Mouse (Mus musculus) T-cell, adult 2 months (primary cell): ENCODE measurements around the gene Nup214.

Experiments used
- DNase-seq: peaks from one replicate; pipeline ENCODE4 v3.0.0; 2022; ENCODE audit warnings: low spot score

The Nup214 gene

DNA sequence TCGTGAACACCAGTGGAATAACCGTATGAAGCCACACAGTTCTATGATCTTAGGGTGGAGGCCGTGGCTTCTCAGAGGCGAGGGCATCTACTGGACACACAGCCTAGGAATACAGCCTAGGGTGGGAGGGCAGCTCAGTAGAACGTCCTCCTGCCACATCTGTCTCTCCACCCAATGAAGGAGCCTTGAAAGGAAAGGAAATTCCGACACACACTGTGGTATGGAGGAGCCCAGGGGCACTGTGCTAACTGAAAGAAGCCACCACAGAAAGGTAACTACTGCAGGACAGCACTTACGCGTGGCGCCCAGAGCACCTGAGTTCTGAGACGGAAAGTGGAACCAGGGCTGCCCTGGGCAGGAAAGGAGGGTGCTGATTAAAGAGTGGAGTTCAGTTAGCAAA, 96.5 kb downstream of the Nup214 start:
- no peak for DNase-seq

DNA sequence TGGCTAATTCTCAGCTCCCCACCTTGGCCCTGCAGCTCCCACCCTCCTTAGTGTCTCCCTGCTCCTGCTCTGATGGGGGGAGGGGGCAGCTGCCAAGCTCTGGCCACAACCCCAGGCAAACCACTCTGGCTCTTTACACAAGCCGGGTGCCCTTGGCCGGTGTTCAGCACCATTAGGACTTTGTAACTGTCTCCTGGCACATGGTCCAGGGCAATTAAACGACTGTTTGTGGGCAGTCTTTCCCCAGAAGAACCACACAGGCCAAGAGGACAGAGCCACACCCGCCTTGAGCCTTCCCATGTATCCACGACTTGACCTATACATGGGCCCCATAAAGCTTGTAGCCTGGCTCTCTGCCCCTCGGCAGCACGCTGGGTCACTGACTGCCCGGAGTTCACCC, 100.2 kb downstream of the Nup214 start:
- no peak for DNase-seq

DNA sequence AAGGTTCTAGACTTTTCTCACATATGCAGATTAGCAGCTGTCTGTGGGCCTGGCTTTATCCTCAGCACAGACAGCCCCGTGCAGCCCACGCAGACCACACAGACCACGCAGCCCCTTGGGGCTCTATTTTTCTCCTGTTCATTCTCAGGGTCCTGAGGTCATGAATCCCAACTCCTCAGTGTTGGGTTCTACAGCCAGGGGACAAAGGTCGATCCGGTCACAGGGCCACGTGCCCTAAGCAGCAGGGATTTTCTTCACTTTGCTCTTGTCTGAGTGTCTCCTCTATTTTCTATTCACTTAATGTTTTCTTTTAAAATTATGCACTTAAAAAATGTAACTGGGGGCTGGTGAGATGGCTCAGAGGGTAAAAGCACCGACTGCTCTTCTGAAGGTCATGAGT, 101.1 kb downstream of the Nup214 start:
- no peak for DNase-seq

DNA sequence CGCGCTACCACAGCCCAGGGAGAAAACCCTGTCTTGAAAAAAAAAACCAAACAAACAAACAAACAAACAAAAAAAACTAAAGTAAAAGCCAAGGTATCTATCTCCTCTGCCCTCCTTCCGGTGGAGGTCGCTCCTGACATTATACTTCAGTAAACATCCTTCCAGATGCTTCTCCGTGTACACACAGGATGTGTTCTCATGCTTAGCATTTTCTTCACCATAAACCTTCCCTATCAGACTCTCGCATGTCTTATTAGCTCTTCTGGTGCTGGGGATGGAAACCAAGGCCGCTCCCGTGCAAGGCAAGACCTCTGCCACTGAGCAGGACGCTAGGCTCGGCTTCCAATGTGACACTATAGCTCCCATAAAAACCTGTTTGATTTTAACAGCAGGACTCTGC, 103.5 kb downstream of the Nup214 start:
- DNase-seq, result peak; percentile 59

DNA sequence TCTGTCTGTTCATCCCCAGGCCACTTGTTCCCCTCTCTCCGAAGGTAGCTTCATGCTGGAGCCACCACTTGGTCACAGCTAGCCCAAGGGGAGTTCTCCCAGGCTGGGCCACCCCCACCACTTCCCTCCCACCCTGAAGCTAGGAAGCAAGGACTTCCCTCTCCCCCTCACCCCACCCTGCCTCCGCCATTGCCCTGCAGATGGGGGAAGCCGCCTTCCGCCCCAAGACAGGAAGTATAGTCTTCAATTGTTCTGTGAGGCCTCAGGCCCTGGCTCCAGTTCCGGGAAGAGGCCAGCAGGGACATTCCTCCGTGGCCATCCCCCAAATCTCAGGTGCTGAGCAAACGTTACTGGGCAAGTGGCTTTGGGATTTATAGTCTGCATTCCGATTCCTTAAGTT, 104.3 kb downstream of the Nup214 start:
- peak; percentile 69 for DNase-seq

DNA sequence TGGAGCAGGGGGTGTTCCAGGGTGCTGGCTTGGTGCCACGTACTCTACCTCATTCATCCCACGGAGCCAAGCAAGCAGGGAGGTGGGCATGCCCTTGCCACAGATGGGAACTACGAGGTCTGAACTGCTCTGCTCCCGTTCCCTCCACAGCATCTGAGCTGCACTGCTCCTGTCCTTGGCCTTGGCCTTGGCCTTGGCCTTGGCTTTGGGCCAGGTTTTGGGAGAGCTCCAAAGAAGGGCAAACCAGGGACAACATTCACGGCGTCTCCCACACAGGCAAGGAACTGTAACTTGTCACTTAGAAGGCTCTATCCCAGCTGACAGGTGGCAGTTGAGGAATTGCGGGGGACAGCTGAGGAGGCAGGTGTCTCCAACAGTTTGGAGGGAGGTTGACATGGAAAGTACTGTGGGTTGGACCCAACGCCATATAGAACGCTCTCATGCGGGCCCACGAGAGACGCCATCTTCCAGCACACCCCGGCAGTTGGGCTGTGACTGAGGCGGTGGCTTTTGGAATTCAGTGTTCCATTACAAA, 105.0 kb downstream of the Nup214 start:
- DNase-seq, result no peak

DNA sequence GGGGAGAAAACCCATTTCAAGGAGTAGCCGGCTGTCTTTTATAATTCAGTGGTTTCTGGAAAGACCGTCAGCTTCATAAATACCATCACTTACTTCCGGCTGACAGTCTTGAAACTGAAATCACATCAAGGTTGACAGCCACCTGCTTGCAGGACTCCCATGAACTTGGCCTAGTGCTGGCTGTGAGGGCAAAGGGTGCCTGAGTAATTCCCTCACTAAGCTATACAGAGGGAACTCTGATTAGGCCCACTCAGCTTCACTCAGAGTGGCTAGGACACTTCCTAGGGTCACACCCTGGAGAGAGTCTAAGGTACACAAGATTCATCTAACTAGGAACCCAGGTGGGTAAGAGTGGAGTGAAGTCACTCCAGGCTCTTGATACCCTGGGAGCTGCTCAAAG, 106.4 kb downstream of the Nup214 start:
- DNase-seq, result no peak

- no peak for DNase-seq
These were observed 107.2 kb downstream of the Nup214 start for GRCm38 (mm10) chr2:32081296-32081929.

GRCm38 (mm10) chr2:32082229-32082628, 108.0 kb downstream of the Nup214 start:
- DNase-seq, result no peak

DNA sequence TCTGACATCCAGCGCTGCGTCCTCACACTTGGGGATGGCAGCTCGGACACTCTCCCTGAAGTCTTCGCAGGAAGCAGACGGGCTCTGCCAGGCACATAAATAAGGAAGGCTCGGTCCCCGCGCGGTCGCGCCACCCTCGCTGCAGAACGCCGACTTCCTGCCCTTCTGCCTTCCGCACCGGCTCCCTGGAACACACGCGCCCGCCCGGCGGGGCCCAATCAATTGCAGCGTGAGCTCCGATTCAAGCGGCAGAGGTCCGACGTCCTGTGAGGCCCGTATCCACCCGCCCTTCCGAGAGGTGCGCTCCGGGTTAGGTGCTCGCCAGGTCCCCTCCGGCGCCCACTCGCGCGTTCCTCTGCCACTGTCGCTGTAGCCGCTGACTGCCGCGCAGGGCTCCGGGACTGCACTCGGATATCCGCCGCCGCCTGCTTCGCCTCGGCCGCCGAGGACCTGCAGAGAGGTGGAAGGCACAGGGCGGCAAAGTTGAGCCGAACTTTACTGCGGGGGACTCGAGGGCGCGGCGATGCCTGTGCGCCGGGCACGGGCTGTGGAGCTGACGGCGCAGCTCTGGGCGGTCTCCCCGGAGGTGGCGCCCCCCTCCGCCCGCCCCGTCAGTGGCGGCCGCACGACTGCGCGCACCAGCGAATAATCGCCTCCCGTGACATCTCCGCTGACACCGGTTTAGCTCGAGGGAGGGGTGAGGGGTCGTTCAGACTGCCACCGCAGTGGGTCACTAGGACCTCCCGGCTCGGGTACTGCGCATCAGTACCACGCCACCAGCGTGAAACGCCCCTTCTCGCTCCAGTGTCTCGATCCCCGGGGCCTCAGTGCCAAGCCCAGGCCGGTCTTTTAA, 109.1 kb downstream of the Nup214 start:
- peak; percentile 78 for DNase-seq

DNA sequence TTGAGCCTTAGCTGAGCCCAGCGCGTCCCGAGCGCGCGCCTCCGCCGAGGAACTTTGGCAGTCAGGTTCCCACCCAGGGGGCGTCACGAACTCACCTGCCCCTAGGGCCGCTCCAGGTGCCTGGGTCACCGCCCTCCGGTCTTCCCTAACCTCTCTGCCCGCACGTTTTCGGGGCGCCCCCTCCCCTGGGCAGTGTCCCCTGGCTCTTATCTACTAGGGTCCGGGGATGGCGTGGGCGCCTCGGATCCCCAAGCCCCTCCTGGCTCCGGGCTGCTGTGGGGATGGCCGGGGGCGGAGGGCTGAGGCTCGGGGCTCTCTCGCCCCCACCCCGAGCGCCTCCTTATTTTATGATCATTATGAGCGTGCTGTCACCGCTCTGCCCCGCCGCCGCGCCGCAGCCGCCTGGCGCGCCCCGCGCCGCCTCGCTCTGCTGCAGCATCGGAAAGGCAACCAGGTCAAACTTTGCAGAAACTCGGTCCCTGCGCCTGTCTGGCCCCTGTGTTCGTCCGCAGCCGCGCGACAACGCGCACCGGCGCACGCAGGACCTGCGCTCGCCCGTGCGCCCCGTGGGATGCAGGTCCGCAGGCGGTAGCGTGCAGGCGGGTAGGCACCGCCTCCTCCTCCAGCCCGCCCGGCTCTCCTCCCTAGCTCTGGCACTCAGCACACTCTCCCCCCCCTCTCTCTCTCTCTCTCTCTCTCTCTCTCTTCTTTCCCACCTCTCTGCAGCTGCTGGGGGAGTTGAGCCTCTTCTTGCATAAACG, 110.1 kb downstream of the Nup214 start, which contains the start of gene Fam78a:
Gene Fam78a, minus strand, starts transcription at position 747 of the 761 bp plus-strand sequence.
- DNase-seq, result no peak

DNA sequence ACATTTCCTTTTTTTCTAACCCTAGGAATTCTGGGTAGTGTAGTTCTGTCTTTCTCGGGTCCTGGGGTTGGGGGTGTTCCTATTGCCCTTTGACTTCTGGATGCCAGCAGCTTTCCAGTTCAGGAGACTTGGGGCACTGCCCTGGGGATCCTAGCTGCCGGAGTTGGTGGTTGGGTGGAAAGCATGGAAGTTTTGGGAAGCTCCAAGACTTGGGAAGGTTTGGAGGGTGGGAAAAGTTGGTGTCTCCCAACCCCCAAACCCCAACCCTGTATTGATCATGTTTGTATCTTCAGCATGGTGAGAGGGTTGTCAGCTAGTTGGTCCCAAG, 110.6 kb downstream of the Nup214 start:
- DNase-seq, result no peak

DNA sequence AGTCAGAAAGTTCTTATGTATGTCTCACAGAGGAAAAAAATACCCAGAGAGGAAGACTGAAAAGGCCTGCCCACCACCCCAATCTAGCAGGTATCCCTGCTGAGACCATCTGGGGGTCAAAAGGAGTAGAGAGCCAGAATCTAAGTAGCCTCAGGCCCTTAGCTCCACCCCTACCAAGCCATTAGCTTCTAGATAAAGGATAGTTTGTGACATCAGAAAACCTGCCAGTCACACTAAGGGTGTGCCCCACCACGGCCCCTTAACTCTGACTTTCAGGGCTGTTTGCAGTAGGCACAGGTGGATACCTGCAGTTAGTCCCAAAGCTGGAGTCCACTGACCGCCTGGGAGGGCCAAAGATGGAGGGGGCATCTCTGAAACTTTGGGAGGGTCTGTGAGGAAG, 111.0 kb downstream of the Nup214 start:
- no peak for DNase-seq

DNA sequence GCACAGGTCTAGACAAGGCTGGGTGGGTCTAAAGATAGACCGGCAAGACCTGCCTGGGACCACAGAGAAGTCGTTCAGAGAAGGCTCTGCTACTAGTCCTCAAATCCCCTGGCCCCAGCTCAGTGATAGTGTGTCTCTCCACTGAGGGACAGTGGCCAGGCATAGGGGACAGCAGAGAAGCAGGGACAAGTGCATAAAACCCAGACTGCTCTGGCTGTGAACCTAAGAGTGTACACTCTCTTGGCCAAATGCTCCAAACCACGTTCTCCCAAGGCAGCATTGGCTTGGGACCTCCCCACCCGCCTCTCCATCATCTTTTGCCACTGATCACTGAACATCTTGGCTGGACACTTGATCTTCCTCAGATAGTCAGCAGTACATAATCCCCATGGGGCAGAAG, 113.4 kb downstream of the Nup214 start:
- no peak for DNase-seq

DNA sequence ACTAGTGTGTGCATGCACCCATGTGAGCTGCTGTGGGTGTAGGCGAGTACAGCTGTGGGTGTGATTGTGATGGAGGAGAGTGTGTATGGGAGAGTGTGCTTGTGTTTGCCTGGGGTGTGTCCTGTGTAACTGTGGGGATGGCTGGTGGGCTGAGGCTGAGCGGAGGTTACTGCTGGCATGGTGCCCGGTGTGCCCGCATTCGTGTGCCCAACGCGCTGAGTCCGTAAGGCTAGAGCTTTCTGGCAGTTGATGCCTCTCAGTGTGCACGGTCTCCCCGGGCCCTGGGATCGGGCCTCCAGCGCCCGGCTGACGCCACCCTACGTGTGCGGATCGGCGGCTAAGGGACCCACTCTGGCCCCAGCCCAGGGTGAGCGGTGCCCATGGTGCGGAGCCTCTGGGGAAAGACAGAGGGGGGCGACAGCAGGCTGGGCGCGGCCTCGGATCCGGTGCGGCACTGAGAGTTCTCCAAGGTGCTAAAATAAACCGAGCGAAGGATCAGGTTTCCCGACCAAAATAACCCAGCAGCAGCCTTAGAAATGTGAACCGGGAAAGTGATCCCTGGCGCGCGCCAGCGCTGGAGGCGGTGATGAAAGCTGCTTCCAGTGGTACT, 114.2 kb downstream of the Nup214 start:
- no peak for DNase-seq

DNA sequence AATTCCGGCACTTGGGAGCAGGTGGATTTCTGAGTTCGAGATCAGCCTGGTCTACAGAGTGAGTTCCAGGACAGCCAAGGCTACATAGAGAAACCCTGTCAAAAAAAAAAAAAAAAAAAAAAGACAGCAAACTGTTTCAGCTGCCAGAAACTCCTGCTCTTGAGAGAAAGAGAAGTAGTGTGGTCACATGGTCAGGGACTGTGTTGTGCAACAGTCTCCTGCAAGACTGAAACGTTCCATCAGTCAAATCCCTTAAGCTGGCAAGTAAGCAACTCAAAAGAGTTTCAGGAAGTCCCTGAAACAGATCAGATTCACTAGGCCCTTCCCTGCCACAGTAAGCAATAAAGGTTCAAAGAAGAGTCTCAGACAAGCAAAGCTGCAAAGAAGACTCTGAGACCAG, 115.4 kb downstream of the Nup214 start:
- DNase-seq, result no peak

DNA sequence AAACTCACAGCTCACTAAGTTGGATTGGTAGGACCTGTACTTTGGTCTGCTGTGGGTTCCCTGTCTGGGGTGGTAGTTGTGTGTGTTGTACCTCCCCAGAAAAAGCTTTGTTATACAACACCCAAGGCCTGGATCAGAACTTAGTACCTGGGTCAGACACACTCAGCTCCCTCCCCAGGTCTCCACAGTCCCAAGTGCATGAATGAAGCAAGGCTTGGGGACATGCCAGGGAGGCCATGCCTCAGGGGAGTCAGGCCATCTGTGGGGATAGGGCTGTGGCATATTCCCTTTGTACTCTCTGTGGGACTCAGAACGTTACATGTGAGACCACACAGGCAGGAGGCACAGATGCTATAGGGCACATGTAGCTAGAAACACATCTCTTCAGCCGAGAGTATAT, 115.9 kb downstream of the Nup214 start:
- no peak for DNase-seq

DNA sequence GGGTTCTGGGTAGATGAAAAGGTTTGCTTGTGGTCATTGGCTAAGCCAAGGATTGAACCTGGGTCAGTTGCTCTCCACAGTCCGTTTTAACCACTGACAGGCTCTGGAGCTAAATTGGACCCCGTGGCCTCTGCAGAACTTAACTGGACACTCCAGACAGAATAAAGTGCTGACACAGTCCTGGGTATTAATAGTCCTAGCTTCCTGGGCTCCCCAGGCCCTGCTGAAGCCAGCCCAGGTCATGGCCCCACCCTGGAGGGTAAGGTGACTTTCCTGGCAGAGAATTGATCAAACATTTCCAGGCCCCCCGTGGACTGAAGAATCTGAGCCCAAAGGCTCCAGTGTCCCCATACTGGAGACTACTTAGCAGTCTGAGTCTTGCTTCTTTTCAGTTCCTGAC, 117.7 kb downstream of the Nup214 start:
- DNase-seq, result no peak

DNA sequence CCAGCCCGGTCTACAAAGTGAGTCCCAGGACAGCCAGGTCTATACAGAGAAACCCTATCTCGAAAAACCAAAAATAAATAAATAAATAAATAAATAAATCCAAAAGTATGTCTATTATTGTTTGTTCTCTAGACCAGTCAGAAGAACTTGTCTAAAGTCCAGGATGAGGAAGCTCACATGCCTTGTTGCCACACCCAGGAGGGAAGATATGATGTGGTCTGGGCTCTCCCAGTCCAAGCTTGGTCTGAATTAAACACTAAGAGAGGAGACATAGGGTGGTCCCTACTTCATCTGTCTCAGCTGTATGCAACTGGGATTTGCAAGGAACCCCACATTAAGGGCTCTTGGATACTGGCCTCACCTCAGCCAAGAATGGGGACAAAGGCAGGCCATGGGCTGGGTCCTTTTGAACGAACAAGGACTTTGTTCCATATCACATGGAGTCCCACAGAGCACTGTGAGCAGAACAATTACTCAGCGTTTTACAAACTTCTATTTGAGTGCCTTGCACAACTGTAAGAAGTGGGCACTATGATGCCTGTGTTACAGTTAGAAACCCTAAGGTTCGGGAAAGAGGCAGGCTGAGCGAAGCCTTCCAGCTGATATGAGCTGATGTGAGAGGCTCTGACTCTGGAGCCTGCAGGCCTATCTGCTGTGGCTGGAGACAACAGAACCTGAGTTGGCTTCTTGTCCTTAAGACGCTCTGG, 119.9 kb downstream of the Nup214 start:
- DNase-seq, result no peak

DNA sequence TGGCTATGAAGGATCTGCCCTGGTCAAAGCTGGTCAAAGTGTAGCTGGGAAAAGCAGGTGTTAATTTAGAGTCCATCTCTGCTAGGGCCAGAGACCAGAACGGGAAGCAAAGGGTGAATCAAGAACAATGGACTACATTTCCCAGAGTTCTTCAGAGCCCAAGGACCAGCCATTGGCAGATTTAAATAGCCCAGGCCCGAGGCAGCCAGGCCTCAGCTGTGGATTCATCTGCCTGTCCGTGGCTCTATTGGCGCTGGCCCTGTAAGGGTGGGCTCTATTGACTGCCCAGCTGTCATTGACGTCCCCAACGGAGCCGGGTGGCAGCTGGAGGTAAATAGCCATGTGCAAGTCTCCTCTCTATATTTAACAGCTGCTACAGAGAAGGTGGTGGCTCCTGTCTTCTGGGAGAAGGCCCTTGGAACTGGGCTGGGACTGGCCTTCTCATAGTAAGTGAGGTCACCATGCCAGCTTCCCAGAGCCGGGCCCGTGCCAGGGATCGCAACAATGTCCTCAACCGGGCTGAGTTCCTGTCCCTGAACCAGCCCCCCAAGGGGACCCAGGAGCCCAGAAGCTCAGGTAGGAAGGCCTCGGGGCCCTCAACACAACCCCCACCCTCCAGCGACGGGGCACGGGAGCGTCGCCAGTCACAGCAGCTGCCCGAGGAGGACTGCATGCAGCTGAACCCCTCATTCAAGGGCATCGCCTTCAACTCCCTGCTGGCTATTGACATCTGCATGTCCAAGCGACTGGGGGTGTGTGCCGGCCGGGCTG, 121.3 kb downstream of the Nup214 start, which contains the start of gene Plpp7:
Gene Plpp7, plus strand, starts transcription at position 178 of the 771 bp plus-strand sequence.
- no peak for DNase-seq

DNA sequence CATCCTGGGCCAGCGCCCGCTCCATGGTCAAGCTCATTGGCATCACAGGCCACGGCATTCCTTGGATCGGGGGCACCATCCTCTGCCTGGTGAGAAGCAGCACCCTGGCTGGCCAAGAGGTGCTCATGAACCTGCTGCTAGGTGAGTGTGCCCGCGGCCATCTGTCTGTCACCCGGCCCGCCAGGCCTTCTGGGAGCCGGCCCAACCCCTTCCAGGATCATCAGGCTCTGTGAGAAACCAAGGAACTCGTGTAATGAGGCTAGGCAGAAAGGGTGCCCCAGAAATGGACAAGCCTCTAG, 121.8 kb downstream of the Nup214 start:
- no peak for DNase-seq
